Mouse (Mus musculus): Measurements from ENCODE around the gene Tle6.
"Not testable (repeated sequence)": the region's sequence is repeated elsewhere in the genome, so short reads cannot be mapped to it uniquely, and the experiment has no call there.

The Tle6 gene

GRCm38 (mm10) chr10:81600738-81601203 lies at the start of gene Tle6:
Tle6 (minus strand) TSS chr10:81601073.
- DNase-seq (ENCODE audit: low read depth): peak; percentile 99

- peak; percentile 92 for DNase-seq (ENCODE audit: low read depth)
These were observed 48.2 kb upstream of the Tle6 start, which contains the start of gene Gm10778 for GRCm38 (mm10) chr10:81648803-81649775. Gm10778 (plus strand) TSS chr10:81649059.

GRCm38 (mm10) chr10:81646015-81646555 lies 45.2 kb upstream of the Tle6 start:
- no peak for DNase-seq (ENCODE audit: low read depth)

- no peak for DNase-seq (ENCODE audit: low read depth)
These were observed 44.5 kb upstream of the Tle6 start for GRCm38 (mm10) chr10:81645391-81645790.

- no peak for DNase-seq (ENCODE audit: low read depth)
These were observed 43.8 kb upstream of the Tle6 start for GRCm38 (mm10) chr10:81644716-81645115.

GRCm38 (mm10) chr10:81644162-81644561 lies 43.3 kb upstream of the Tle6 start:
- no peak for DNase-seq (ENCODE audit: low read depth)

- peak; percentile 97 for DNase-seq (ENCODE audit: low read depth)
These were observed 42.7 kb upstream of the Tle6 start for GRCm38 (mm10) chr10:81643449-81644055.

- DNase-seq (ENCODE audit: low read depth): no peak
These were observed 42.0 kb upstream of the Tle6 start for GRCm38 (mm10) chr10:81642648-81643448.

- DNase-seq (ENCODE audit: low read depth): no peak
These were observed 41.2 kb upstream of the Tle6 start for GRCm38 (mm10) chr10:81641978-81642647.

- no peak for DNase-seq (ENCODE audit: low read depth)
These were observed 40.7 kb upstream of the Tle6 start for GRCm38 (mm10) chr10:81641566-81641965.

- DNase-seq (ENCODE audit: low read depth): not testable (repeated sequence)
These were observed 40.0 kb upstream of the Tle6 start for GRCm38 (mm10) chr10:81640825-81641224.

GRCm38 (mm10) chr10:81638101-81638500 lies 37.2 kb upstream of the Tle6 start:
- no peak for DNase-seq (ENCODE audit: low read depth)

GRCm38 (mm10) chr10:81636338-81636737 lies 35.5 kb upstream of the Tle6 start:
- DNase-seq (ENCODE audit: low read depth): no peak

- peak; percentile 93 for DNase-seq (ENCODE audit: low read depth)
These were observed 32.6 kb upstream of the Tle6 start for GRCm38 (mm10) chr10:81633253-81634099.

GRCm38 (mm10) chr10:81628390-81628789 lies 27.5 kb upstream of the Tle6 start, which contains the start of gene Ankrd24:
Ankrd24 (plus strand) TSS chr10:81628540.
- no peak for DNase-seq (ENCODE audit: low read depth)

- DNase-seq (ENCODE audit: low read depth): no peak
These were observed 27.0 kb upstream of the Tle6 start for GRCm38 (mm10) chr10:81627836-81628220.

GRCm38 (mm10) chr10:81626994-81627835 lies 26.3 kb upstream of the Tle6 start, which contains the start of gene Sirt6:
Sirt6 (minus strand) TSS chr10:81627797.
- DNase-seq (ENCODE audit: low read depth): peak; percentile 98

- peak; percentile 77 for DNase-seq (ENCODE audit: low read depth)
These were observed 25.5 kb upstream of the Tle6 start for GRCm38 (mm10) chr10:81626101-81626993.

All from 416B (cell line).